ENCODE assay signal across 10 mouse cellular contexts in genomic region chr1:190168115-190168514, GRCm38 (mm10). TPM values are rescaled to one million over a fixed set of nuclear protein-coding genes. Genes with fewer than 3 reads are reported as not detected.
DNase-seq lines count a peak whose midpoint lies in the region; ATAC-seq and TF ChIP-seq lines count a peak whose summit lies in the region.
"Had no signal": no experiment of that assay in that cellular context is flagged by ENCODE, and none has a peak within 500 bp of the region (broad histone marks: within the 10 kb centered on the region; RNA-seq: fewer than 3 reads in every experiment).

No protein-coding gene starts in this region.

- peaks cover 17% of the 10 kb centered on the region for H3K4me1 ChIP-seq in liver, adult 2 months (ENCODE audit: control insufficient read depth, insufficient read depth, low read length)
- peaks cover 6% of the 10 kb centered on the region; the same call in 1 of the 2 replicates for H3K4me1 ChIP-seq in hindbrain, postnatal 0 days (ENCODE audit: insufficient read depth, low read length)
- peaks cover 18% of the 10 kb centered on the region for H3K4me1 ChIP-seq in midbrain, embryonic 16.5 days (ENCODE audit: control insufficient read depth, insufficient read depth, low read length)

- H3K79me2 ChIP-seq in liver, adult 2 months (ENCODE audit: control insufficient read depth, insufficient read depth, low read length), result peaks cover 27% of the 10 kb centered on the region

- WGBS in liver, adult 2 months, result 5% methylated on average over 4 of the region's 4 CpGs
- WGBS in hindbrain, postnatal 0 days, result 1% methylated on average over 4 of the region's 4 CpGs
- 3% methylated on average over 4 of the region's 4 CpGs for WGBS in midbrain, embryonic 16.5 days

- ATAC-seq in hindbrain, postnatal 0 days, result no peak
- ATAC-seq in midbrain, embryonic 16.5 days, result no peak

- TF ChIP-seq CTCF in liver, adult 2 months (IDR thresholded peaks at IDR 0.05; ENCODE audit: low read depth, low read length), result no peak
- TF ChIP-seq CTCF in hindbrain, postnatal 0 days (IDR thresholded peaks at IDR 0.05; ENCODE audit: low read depth), result no peak

- H3K27me3 ChIP-seq in liver, adult 2 months (ENCODE audit: control insufficient read depth, insufficient read depth, low read length), result no peaks in the 10 kb centered on the region
- H3K27me3 ChIP-seq in hindbrain, postnatal 0 days (ENCODE audit: insufficient read depth, low read length), result peaks cover 6% of the 10 kb centered on the region; the same call in 1 of the 2 replicates
- no peaks in the 10 kb centered on the region; the same call in 1 of the 2 replicates for H3K27me3 ChIP-seq in midbrain, embryonic 16.5 days (ENCODE audit: control insufficient read depth, insufficient read depth, low read depth, low read length)

- peak overlapping the region; percentile 88 for H3K27ac ChIP-seq in liver, adult 2 months (replicated peaks; ENCODE audit: insufficient read depth, low read depth, low read length)
- no peak overlapping the region for H3K27ac ChIP-seq in hindbrain, postnatal 0 days
- peak overlapping the region; percentile 77 for H3K27ac ChIP-seq in midbrain, embryonic 16.5 days (ENCODE audit: low read length)

- peaks cover 6% of the 10 kb centered on the region; the same call in 1 of the 2 replicates for H3K36me3 ChIP-seq in liver, adult 2 months (ENCODE audit: control insufficient read depth, insufficient read depth, low read length)
- no peaks in the 10 kb centered on the region for H3K36me3 ChIP-seq in hindbrain, postnatal 0 days (ENCODE audit: insufficient read depth, low read length)
- no peaks in the 10 kb centered on the region for H3K36me3 ChIP-seq in midbrain, embryonic 16.5 days (ENCODE audit: control insufficient read depth, insufficient read depth, low read length)

- H3K4me3 ChIP-seq in liver, adult 2 months (ENCODE audit: insufficient read depth, low read depth, low read length), result peak overlapping the region; percentile 86
- H3K4me3 ChIP-seq in hindbrain, postnatal 0 days (ENCODE audit: low read length), result peak overlapping the region; percentile 65
- peak overlapping the region; percentile 69 for H3K4me3 ChIP-seq in midbrain, embryonic 16.5 days (ENCODE audit: low read depth, low read length)

- no peaks in the 10 kb centered on the region for H3K9me3 ChIP-seq in hindbrain, postnatal 0 days (ENCODE audit: low read length)
- no peaks in the 10 kb centered on the region for H3K9me3 ChIP-seq in midbrain, embryonic 16.5 days (replicated peaks; ENCODE audit: control insufficient read depth, low read length, poor library complexity, severe bottlenecking)

- TF ChIP-seq POLR2A in liver, adult 2 months (IDR thresholded peaks at IDR 0.05; ENCODE audit: extremely low read depth, insufficient read depth, low read length), result no peak

- H3K4me2 ChIP-seq in hindbrain, postnatal 0 days (ENCODE audit: low read depth, low read length), result peak overlapping the region; percentile 90
- peak overlapping the region; percentile 98 for H3K4me2 ChIP-seq in midbrain, embryonic 16.5 days (ENCODE audit: low read length)

- peak; percentile 26 to 69 for DNase-seq in adrenal gland, adult (ENCODE audit: inconsistent age in 2 of 2, low spot score in 1 of 2)
- no peak for DNase-seq in adrenal gland, postnatal 4 days (ENCODE audit: low spot score in 2 of 2)
- peak; percentile 68 for DNase-seq in liver, adult 2 months (ENCODE audit: extremely low read depth, low read depth, low spot score)
- DNase-seq in liver, result no peak
- no peak for DNase-seq in hindbrain, postnatal 0 days (ENCODE audit: low spot score)
- no peak for DNase-seq in embryo, embryonic 10 days (ENCODE audit: low spot score)
- no peak for DNase-seq in spleen, postnatal 14 days (ENCODE audit: low spot score in 2 of 2)
- DNase-seq: right cerebral cortex, postnatal 14 days had no signal

- H3K9ac ChIP-seq in liver, adult 2 months (ENCODE audit: low read depth, low read length), result peak overlapping the region; percentile 94
- no peak overlapping the region; the same call in 1 of the 2 replicates for H3K9ac ChIP-seq in hindbrain, postnatal 0 days (replicated peaks; ENCODE audit: low read length)
- H3K9ac ChIP-seq in midbrain, embryonic 16.5 days (ENCODE audit: low read depth, low read length), result peak overlapping the region; percentile 70; the same call in 1 of the 2 replicates

RNA-seq across cellular contexts. Expression of gene Prox1, which starts 2.4 kb away (rescaled TPM):
- 10 to 100 TPM; 42.7 to 52.3 TPM for total RNA-seq in adrenal gland, postnatal 4 days (2021)
- 20.1 and 27.1 TPM in 2 replicates for total RNA-seq in liver, adult 2 months (2014; rRNA removed)
- polyA plus RNA-seq in liver, adult 2 months (2012; rRNA removed), result 22.2 and 23.0 TPM in 2 replicates
- total RNA-seq in hindbrain, postnatal 0 days (2014; rRNA removed), result 8.0 and 8.4 TPM in 2 replicates
- 3.8 and 3.9 TPM in 2 replicates for polyA plus RNA-seq in hindbrain, postnatal 0 days (2015; fragmentation: Nextera tagmentation; extraction: Ambion mirVana)
- polyA plus RNA-seq in midbrain, embryonic 16.5 days (2015; fragmentation: Nextera tagmentation; extraction: Ambion mirVana), result 15.9 and 33.5 TPM in 2 replicates
- total RNA-seq: hematopoietic stem cell, adult 5-6 weeks had no signal

Comparison
In these comparisons a context has a peak if more than half of its experiments do, and no peak if none do; other contexts are left out.
1. DNase-seq: peak in adrenal gland, adult (2 of 2) and liver, adult 2 months (single experiment); none in adrenal gland, postnatal 4 days (0 of 2), liver (single experiment), hindbrain, postnatal 0 days (single experiment), embryo, embryonic 10 days (single experiment) and spleen, postnatal 14 days (0 of 2).
2. Peak in every context shown above with its lines, with median percentiles within 50 percentile points of each other: H3K4me3 ChIP-seq.